Mouse (Mus musculus) embryonic facial prominence, embryonic 11.5 days (tissue): ENCODE measurements around the gene Gm27027. TPM values are rescaled to one million over a fixed set of nuclear protein-coding genes. Genes with fewer than 3 reads are reported as not detected.

Experiments used
- ATAC-seq: fragments of 200-750 bp; cut with Nextera tagmentation; replicated peaks from 2 replicates; pipeline ENCODE4 v1.8.0; 2017; ENCODE audit warnings: low read depth; ENCODE audit not compliant: insufficient number of reproducible peaks, low FRiP score, low TSS enrichment
- DNase-seq: peaks from one replicate; pipeline ENCODE4 v3.0.0-alpha.2; 2015; ENCODE audit warnings: low spot score
- H3K27ac ChIP-seq: fragments of 300-500 bp; sonication (generic); replicated peaks from 2 replicates; pipeline ENCODE4 v1.5.1; 2014; ENCODE audit warnings: mild to moderate bottlenecking, low read depth, low read length, control low read depth
- H3K27me3 ChIP-seq: fragments of 300-500 bp; sonication (generic); 2 replicates; pipeline ENCODE4 v1.6.1; 2014; ENCODE audit warnings: mild to moderate bottlenecking, low read length, moderate library complexity, mixed read lengths; ENCODE audit not compliant: control insufficient read depth, insufficient read depth
- H3K36me3 ChIP-seq: fragments of 300-500 bp; sonication (generic); replicated peaks from 2 replicates; pipeline ENCODE4 v1.6.1; 2014; ENCODE audit warnings: low read depth, mild to moderate bottlenecking, low read length, moderate library complexity, mixed read lengths; ENCODE audit not compliant: control insufficient read depth, insufficient read depth
- H3K4me1 ChIP-seq: fragments of 300-500 bp; sonication (generic); 2 replicates; pipeline ENCODE4 v1.6.1; 2014; ENCODE audit warnings: low read length, mixed read lengths; ENCODE audit not compliant: control insufficient read depth, insufficient read depth
- H3K4me2 ChIP-seq: fragments of 300-500 bp; sonication (generic); 2 replicates; pipeline ENCODE4 v1.6.1; 2014; ENCODE audit warnings: low read depth, mild to moderate bottlenecking, control low read depth, low read length, moderate library complexity
- H3K4me3 ChIP-seq: fragments of 300-500 bp; sonication (generic); 2 replicates; pipeline ENCODE4 v1.5.1; 2014; ENCODE audit warnings: low read depth, low read length, control low read depth
- H3K9ac ChIP-seq: fragments of 300-500 bp; sonication (generic); replicated peaks from 2 replicates; pipeline ENCODE4 v1.6.1; 2014; ENCODE audit warnings: mild to moderate bottlenecking, control low read depth, low read length
- H3K9me3 ChIP-seq: fragments of 300-500 bp; sonication (generic); replicated peaks from 2 replicates; pipeline ENCODE4 v1.6.1; 2016; ENCODE audit warnings: mild to moderate bottlenecking, low read length, inconsistent platforms, mixed read lengths; ENCODE audit not compliant: control insufficient read depth
- WGBS: fragments of 180-500 bp; shearing (Covaris S2); extraction: QIAGEN DNeasy Blood & Tissue Kit; methylation state at CpG from one replicate; pipeline ENCODE4 v1.1.7; 2014; 5-methylcytosine and 5-hydroxymethylcytosine counted together
- polyA plus RNA-seq: library from polyadenylated mRNA; unstranded; fragments of >200 nt; fragmentation: Nextera tagmentation; extraction: Ambion mirVana; gene quantifications from 2 replicates; pipeline ENCODE4 v1.2.1, GENCODE M21; 2014

Gene Gm27027
- polyA plus RNA-seq, 1 experiment from 2014 or later: not detected

DNA sequence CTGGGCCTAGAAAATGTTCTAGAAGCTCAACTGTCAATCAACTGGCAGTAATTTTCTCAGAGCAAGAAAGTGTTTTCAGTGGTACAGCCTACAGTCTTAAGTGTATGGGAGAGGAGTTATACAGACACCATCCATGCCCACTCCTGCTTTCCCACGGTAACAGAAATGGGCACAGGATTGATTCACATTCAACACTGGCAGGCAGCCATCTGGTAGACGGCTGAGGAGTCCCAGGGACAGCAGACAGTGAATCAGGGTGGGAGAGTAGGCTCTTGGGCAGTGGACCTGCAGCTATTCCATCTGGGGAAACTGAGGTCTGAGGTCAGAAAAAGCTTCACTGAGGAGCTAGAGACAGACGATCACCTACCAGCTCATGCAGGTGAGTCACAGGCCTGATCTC, 24.5 kb downstream of the Gm27027 start:
- Histone ChIP-seq H3K27ac (no peak overlapping the region), H3K4me2 (no peak overlapping the region), H3K4me3 (no peak overlapping the region), H3K27me3 (no peaks in the 10 kb centered on the region), H3K4me1 (no peaks in the 10 kb centered on the region; the same call in 1 of the 2 replicates), H3K36me3 (no peaks in the 10 kb centered on the region), H3K9me3 (no peaks in the 10 kb centered on the region), H3K9ac (no peak overlapping the region)
- ATAC-seq: no peak
- WGBS: 81% methylated on average over 3 of the region's 3 CpGs
- DNase-seq: no peak

DNA sequence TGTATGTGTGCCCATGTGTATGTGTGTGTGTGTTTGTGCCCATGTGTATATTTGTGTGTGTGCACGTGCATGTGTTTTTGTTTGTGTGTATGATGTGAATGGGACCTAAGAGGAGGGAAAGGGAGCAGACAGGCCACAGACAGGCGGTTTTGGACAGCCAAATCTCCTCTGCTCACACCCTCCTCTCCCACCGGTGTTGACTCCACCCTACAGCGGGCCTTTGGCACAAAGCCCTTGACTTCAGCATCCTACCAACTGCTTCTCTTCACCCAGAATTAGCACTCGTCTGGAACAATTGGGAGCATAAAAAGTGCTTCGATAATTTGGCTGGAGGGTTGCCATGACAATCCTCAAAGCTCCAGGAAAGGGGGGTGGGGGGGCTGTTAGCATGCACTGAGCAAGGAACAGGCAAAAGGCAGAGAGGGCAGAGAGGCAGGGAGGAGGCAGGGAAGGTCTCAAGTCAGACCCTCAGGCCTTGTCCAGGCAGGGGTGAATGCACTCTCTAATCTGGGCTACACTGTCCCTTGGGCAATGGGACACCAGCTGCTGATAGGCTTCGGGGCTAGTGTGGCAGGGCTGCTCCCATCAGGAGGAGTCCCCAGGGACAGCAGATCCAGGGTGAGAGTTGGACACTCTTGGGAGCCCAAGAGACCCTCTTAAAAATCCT, 31.5 kb downstream of the Gm27027 start:
- no peak for ATAC-seq

DNA sequence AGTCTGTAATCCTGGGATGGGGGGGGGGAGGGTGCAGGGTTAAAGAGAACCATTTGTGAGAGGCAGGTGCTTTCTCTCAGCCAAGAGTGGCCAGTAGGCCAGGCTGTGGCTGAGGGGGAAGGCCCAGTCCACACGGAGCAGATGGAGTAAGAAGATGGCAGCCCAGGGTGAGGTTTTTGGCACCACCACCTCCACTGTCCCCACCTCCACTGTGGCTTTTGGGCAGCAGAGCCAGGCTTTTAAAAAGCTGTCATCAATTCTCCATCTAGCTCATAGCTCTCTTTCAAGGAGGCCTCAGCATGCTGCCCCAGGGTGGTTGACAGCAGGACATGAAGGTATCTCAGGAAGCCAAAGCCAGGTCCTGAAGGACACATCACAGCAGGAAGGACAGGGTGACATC, 32.4 kb downstream of the Gm27027 start:
- Histone ChIP-seq H3K36me3 (no peaks in the 10 kb centered on the region), H3K9me3 (no peaks in the 10 kb centered on the region), H3K4me3 (no peak overlapping the region), H3K4me2 (no peak overlapping the region), H3K9ac (no peak overlapping the region), H3K27me3 (no peaks in the 10 kb centered on the region), H3K27ac (no peak overlapping the region), H3K4me1 (no peaks in the 10 kb centered on the region)
- WGBS: 81% methylated on average over 1 of the region's 1 CpGs
- DNase-seq (no peak), ATAC-seq (no peak)

More for the DNA sequence above, 31.5 kb downstream of the Gm27027 start:
- 71% methylated on average over 7 of the region's 7 CpGs for WGBS
- DNase-seq: no peak
- no peaks in the 10 kb centered on the region for H3K36me3 ChIP-seq
- H3K27me3 ChIP-seq: no peaks in the 10 kb centered on the region
- H3K4me2 ChIP-seq: no peak overlapping the region
- no peak overlapping the region for H3K4me3 ChIP-seq
- H3K9me3 ChIP-seq: no peaks in the 10 kb centered on the region
- no peak overlapping the region for H3K9ac ChIP-seq
- no peaks in the 10 kb centered on the region for H3K4me1 ChIP-seq
- H3K27ac ChIP-seq: no peak overlapping the region

DNA sequence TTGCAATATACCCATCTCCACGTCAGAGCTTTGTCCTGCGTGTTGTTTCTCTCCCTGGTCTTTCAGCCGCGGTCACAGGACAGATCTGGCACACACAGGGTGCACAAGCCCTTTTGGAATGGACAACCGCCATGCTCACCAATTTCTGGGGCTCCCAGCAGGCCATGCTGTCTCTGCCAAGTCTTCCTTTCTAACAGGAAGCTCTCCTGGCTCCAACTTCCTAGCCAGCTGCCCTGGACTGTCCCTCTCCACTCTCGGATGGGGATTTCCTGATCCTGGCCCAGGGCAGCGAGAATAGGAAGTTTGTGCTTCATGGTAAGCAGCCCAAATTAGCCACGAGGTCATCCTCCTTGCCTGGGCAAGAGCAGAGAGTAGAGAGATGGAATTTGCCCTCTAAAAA, 34.4 kb downstream of the Gm27027 start:
- ATAC-seq: no peak
- no peak overlapping the region for H3K27ac ChIP-seq

DNA sequence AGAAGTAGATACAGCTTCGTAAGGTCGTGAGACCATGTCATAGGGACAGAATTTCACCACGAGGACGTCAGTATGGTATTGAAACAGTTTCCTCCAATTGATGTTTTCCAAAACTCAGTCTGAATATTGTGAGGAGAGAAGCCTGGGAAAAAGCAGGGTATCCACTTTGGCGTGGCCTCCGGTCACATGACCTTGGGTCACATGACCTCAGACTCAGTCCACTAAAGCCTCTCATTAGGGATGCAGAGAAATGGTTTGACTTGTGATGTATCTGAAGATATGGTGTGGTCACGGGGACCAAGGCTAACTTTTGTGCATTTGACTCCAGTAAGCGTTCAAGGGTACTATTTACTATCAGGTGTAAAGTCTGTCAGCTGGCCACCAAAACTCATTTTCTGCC, 36.8 kb downstream of the Gm27027 start:
- Histone ChIP-seq H3K4me1 (no peaks in the 10 kb centered on the region; the same call in 1 of the 2 replicates), H3K27ac (no peak overlapping the region), H3K4me2 (no peak overlapping the region), H3K4me3 (no peak overlapping the region), H3K9me3 (no peaks in the 10 kb centered on the region), H3K27me3 (peaks cover 23% of the 10 kb centered on the region), H3K36me3 (no peaks in the 10 kb centered on the region), H3K9ac (no peak overlapping the region)
- 68% methylated on average over 8 of the region's 8 CpGs for WGBS
- ATAC-seq: no peak
- DNase-seq: no peak

More for the DNA sequence above, 34.4 kb downstream of the Gm27027 start:
- Histone ChIP-seq H3K9me3 (no peaks in the 10 kb centered on the region), H3K36me3 (no peaks in the 10 kb centered on the region), H3K4me3 (no peak overlapping the region), H3K9ac (no peak overlapping the region), H3K27me3 (peaks cover 13% of the 10 kb centered on the region), H3K4me1 (no peaks in the 10 kb centered on the region), H3K4me2 (no peak overlapping the region)
- 65% methylated on average over 8 of the region's 8 CpGs for WGBS
- no peak for DNase-seq

DNA sequence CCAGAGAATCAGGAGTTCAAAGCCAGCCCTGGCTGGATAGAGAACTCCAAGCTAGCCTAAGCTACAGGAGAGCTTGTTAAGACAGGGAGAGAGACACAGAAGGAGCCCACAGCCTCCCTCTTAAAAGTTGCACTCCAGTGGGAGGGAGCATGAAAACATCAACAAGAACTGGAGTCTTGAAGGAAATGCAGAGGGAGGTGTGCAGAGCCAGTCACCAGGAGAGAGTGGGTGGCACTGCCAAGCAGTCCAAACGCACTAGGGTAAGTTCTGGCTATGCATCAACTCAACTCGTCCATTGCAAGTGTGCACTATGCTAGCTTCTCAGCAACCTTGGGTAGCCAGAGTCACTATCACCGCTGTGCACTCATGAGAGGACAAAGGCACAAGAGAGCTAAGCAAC, 37.9 kb downstream of the Gm27027 start:
- no peaks in the 10 kb centered on the region; the same call in 1 of the 2 replicates for H3K4me1 ChIP-seq
- no peak overlapping the region for H3K4me3 ChIP-seq
- no peak overlapping the region for H3K4me2 ChIP-seq
- no peak overlapping the region for H3K9ac ChIP-seq
- ATAC-seq (no peak), DNase-seq (no peak)
- H3K36me3 ChIP-seq: no peaks in the 10 kb centered on the region
- no peaks in the 10 kb centered on the region for H3K9me3 ChIP-seq
- peaks cover 26% of the 10 kb centered on the region for H3K27me3 ChIP-seq
- H3K27ac ChIP-seq: no peak overlapping the region
- WGBS: 62% methylated on average over 3 of the region's 3 CpGs

DNA sequence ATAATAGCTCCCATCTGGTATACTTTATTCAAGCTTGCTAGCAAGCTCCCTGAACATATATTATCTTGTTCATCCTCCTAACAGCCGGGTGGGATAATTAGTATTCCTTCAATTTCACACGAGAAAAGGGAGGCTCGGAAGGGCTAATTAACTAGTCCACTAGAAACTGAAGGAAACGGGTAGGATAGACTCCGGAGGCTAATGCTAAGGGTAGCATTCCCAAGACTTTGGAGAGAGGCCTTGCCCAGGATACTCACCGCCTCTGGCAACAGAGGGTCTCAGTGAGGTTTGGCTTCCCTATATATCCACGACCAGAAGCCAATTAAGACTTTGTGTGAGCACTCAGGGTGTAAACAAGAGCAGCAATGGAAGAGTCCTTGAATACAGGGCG, 38.4 kb downstream of the Gm27027 start:
- Histone ChIP-seq H3K27ac (no peak overlapping the region), H3K4me1 (no peaks in the 10 kb centered on the region; the same call in 1 of the 2 replicates), H3K36me3 (no peaks in the 10 kb centered on the region), H3K9me3 (no peaks in the 10 kb centered on the region), H3K4me2 (no peak overlapping the region), H3K9ac (no peak overlapping the region), H3K4me3 (no peak overlapping the region), H3K27me3 (peaks cover 26% of the 10 kb centered on the region)
- DNase-seq (no peak), ATAC-seq (no peak)
- 34% methylated on average over 8 of the region's 8 CpGs for WGBS

DNA sequence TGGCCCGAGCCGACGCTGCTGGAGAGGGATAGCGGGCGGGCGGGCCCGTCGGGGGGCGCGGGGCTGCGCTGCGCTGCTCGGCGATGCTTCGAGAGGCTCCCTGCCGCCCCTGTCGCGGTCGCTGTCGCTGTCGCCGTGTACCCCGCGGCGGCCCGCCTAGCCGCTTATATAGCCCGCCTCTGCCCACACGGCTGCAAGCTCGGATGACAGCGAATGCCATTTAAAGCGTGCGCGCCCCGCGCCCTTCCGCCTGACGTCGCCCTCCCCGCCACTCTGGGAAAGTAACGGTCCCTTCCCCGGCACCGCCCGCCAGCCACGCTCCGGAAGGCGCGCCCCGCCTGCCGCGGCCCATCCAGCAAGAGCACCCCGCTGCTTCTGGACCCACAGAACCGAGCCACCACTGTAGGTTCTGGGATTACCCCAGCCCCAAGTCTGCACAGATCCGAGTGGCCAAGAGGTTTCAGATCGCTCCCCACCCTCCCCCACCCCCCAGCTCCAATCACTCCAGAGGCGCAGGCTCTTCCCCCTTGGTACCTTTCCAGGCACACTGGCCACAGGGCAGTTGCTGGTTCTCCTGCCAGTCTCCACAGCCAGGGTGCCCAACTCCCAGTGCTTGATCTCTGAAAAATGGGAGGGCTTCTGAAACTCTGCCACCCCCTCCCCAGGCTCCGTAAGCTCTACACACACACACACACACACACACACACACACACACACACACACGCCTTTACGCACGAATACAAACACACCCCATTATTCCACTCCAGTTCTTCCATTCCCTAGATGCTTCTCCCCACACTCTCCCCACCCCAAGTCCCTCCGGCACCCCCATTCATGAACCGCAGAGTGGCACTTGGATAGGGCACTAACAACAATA, 39.0 kb downstream of the Gm27027 start, which contains the start of gene Gm13889:
Gm13889 (minus strand) TSS at position 294 of the 877 bp plus-strand sequence.
- DNase-seq (peak; percentile 62), ATAC-seq (peak; percentile 40; the same call in 1 of the 2 replicates)
- H3K36me3 ChIP-seq: no peaks in the 10 kb centered on the region
- peak within 1 kb of the TSS; percentile 96 for H3K4me2 ChIP-seq
- peak within 1 kb of the TSS; percentile 56 for H3K9ac ChIP-seq
- no peaks in the 10 kb centered on the region for H3K9me3 ChIP-seq
- 5% methylated on average over 51 of the region's 62 CpGs for WGBS
- no peaks in the 10 kb centered on the region; the same call in 1 of the 2 replicates for H3K4me1 ChIP-seq
- peaks cover 26% of the 10 kb centered on the region for H3K27me3 ChIP-seq
- no peak within 1 kb of the TSS; the same call in 1 of the 2 replicates for H3K27ac ChIP-seq
- H3K4me3 ChIP-seq: peak within 1 kb of the TSS; percentile 60
